Mouse (Mus musculus): ENCODE measurements around the gene Per1. TPM values are rescaled to one million over a fixed set of nuclear protein-coding genes. Genes with fewer than 3 reads are reported as not detected.

Per1 gene
- polyA plus RNA-seq, 1 experiment, result 57.6 TPM

- peak overlapping the region; percentile 22; the same call in 1 of the 2 replicates for H3K27ac ChIP-seq (ENCODE audit: insufficient read depth, low read length)
- no peak for TF ChIP-seq CTCF (IDR thresholded peaks at IDR 0.05; ENCODE audit: extremely low read depth, insufficient read depth, low read length)
- no peaks in the 10 kb centered on the region for H3K4me1 ChIP-seq (ENCODE audit: control insufficient read depth, insufficient read depth, low read length)
- peak overlapping the region; percentile 42 for H3K4me3 ChIP-seq (ENCODE audit: insufficient read depth, low read length)
Measured at GRCm38 (mm10) chr11:69117737-69118695, 23.0 kb downstream of the Per1 start.

GRCm38 (mm10) chr11:69118765-69119164 lies 23.7 kb downstream of the Per1 start:
- no peaks in the 10 kb centered on the region for H3K4me1 ChIP-seq (ENCODE audit: control insufficient read depth, insufficient read depth, low read length)
- H3K27ac ChIP-seq (ENCODE audit: insufficient read depth, low read length), result no peak overlapping the region
- no peak for TF ChIP-seq CTCF (IDR thresholded peaks at IDR 0.05; ENCODE audit: extremely low read depth, insufficient read depth, low read length)
- no peak for TF ChIP-seq POLR2A (IDR thresholded peaks at IDR 0.05; ENCODE audit: extremely low read depth, insufficient read depth, low read length)
- peak overlapping the region; percentile 42; the same call in 1 of the 2 replicates for H3K4me3 ChIP-seq (ENCODE audit: insufficient read depth, low read length)

GRCm38 (mm10) chr11:69119446-69120155 lies 24.6 kb downstream of the Per1 start:
- H3K4me3 ChIP-seq (ENCODE audit: insufficient read depth, low read length), result no peak overlapping the region
- no peak for TF ChIP-seq POLR2A (IDR thresholded peaks at IDR 0.05; ENCODE audit: extremely low read depth, insufficient read depth, low read length)
- no peak for TF ChIP-seq CTCF (IDR thresholded peaks at IDR 0.05; ENCODE audit: extremely low read depth, insufficient read depth, low read length)
- H3K27ac ChIP-seq (ENCODE audit: insufficient read depth, low read length), result no peak overlapping the region
- H3K4me1 ChIP-seq (ENCODE audit: control insufficient read depth, insufficient read depth, low read length), result no peaks in the 10 kb centered on the region

GRCm38 (mm10) chr11:69120221-69121000 lies 25.4 kb downstream of the Per1 start, which contains the start of gene Hes7:
Gene Hes7 (plus strand): TSS chr11:69120404.
- TF ChIP-seq CTCF (IDR thresholded peaks at IDR 0.05; ENCODE audit: extremely low read depth, insufficient read depth, low read length), result no peak
- TF ChIP-seq POLR2A (IDR thresholded peaks at IDR 0.05; ENCODE audit: extremely low read depth, insufficient read depth, low read length), result no peak
- peak within 1 kb of the TSS; percentile 76 for H3K4me3 ChIP-seq (ENCODE audit: insufficient read depth, low read length)
- H3K4me1 ChIP-seq (ENCODE audit: control insufficient read depth, insufficient read depth, low read length), result no peaks in the 10 kb centered on the region
- H3K27ac ChIP-seq (ENCODE audit: insufficient read depth, low read length), result no peak within 1 kb of the TSS

GRCm38 (mm10) chr11:69121001-69121740 lies 26.2 kb downstream of the Per1 start:
- Histone ChIP-seq H3K4me1 (ENCODE audit: control insufficient read depth, insufficient read depth, low read length) (no peaks in the 10 kb centered on the region), H3K4me3 (ENCODE audit: insufficient read depth, low read length) (peak overlapping the region; percentile 76), H3K27ac (ENCODE audit: insufficient read depth, low read length) (no peak overlapping the region)
- no peak for TF ChIP-seq POLR2A (IDR thresholded peaks at IDR 0.05; ENCODE audit: extremely low read depth, insufficient read depth, low read length)
- TF ChIP-seq CTCF (IDR thresholded peaks at IDR 0.05; ENCODE audit: extremely low read depth, insufficient read depth, low read length), result no peak

GRCm38 (mm10) chr11:69121741-69122335 lies 26.8 kb downstream of the Per1 start:
- TF ChIP-seq POLR2A (IDR thresholded peaks at IDR 0.05; ENCODE audit: extremely low read depth, insufficient read depth, low read length) (no peak), CTCF (IDR thresholded peaks at IDR 0.05; ENCODE audit: extremely low read depth, insufficient read depth, low read length) (no peak)
- H3K4me3 ChIP-seq (ENCODE audit: insufficient read depth, low read length), result peak overlapping the region; percentile 76
- H3K4me1 ChIP-seq (ENCODE audit: control insufficient read depth, insufficient read depth, low read length), result no peaks in the 10 kb centered on the region
- H3K27ac ChIP-seq (ENCODE audit: insufficient read depth, low read length), result no peak overlapping the region

- H3K4me3 ChIP-seq (ENCODE audit: insufficient read depth, low read length), result peak within 1 kb of the TSS; percentile 76
- no peaks in the 10 kb centered on the region for H3K4me1 ChIP-seq (ENCODE audit: control insufficient read depth, insufficient read depth, low read length)
- peak within 1 kb of the TSS; percentile 66; the same call in 1 of the 2 replicates for H3K27ac ChIP-seq (ENCODE audit: insufficient read depth, low read length)
- TF ChIP-seq POLR2A (IDR thresholded peaks at IDR 0.05; ENCODE audit: extremely low read depth, insufficient read depth, low read length) (no peak), CTCF (IDR thresholded peaks at IDR 0.05; ENCODE audit: extremely low read depth, insufficient read depth, low read length) (peak; percentile 27; the same call in 1 of the 2 replicates)
Measured at GRCm38 (mm10) chr11:69122336-69122951, 27.4 kb downstream of the Per1 start, which contains the start of gene 9130213A22Rik. Gene 9130213A22Rik (minus strand): TSS chr11:69122589.
